Mouse (Mus musculus): Measurements from ENCODE around the gene F11r. TPM values are rescaled to one million over a fixed set of nuclear protein-coding genes. Genes with fewer than 3 reads are reported as not detected.

Gene F11r
- polyA plus RNA-seq (2015; fragmentation: Illumina TruSeq; extraction: RNeasy Lipid Tissue Mini Kit (QIAGEN cat#74804); ENCODE audit: insufficient read depth, low read depth, low replicate concordance) = 23.8 TPM

DNA sequence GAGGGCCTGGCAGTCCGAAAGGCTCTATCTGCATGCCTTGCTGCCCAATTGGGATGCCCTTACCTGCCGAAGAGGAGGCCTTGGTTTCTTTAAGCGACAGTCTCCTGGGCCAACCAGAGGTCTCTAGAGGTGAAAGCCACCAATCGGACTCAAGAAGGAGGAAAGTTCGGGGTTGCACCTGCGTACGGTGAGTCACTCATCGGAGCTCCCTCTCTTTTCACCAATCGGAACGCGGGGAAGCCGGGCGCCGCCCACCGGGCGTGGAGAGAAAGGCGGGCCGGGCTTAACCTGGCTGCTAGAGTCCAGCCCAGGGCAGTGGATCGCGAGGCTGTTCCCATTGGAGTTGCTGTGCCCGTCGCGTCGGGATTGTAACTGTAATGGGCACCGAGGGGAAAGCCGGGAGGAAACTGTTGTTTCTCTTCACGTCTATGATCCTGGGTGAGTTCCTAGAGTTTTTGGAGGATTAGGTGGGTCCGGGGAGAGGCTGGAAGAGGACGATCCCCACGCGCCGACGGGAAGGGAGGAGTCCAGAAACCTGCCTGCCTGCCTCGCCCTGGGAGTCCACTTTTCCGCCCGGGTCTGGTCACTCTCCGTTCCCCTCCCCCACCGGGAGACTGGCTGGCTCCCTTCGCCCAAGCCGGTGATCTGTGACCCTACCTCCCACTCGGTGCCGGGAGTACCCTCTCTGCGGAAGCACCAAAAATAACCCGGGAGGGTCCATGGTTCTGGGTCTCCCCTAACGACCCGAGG lies at the start of gene F11r:
Gene F11r, plus strand, starts transcription at position 272 of the 750 bp plus-strand sequence.

DNA sequence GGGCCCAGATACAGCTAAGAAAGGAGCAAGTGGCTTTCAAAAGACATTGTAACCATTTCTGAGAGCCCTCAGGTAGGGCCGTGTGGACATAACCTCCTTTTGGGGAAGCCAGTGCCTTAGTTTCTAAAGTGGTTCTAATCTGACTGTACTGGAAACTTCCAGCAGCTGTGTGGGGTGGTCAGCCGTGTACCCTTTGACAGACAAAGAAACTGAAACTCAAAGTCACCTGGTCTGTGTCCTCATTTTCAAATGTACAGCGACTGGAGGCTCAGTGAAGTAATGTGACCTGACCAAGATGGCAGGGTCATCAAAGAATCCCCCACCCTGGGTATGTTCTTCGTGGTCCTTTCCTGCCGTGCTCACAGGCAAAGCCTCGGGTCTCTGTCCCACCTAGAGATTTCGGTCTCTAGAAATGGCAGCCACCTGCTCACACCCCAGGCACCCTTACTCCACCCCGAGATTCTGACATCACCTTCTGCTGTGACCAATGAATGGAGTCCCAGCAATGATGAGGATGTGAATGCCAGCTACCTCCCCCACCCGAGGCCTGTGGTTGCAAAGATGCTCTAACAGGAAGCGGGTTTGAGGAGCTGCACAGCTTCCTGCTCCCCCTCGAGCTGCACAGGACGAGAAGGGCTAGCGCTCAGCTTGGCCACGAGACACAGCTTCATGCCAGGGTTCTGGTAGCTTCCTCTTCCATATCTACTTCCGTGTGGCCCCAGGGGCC lies 48.8 kb upstream of the F11r start, which contains the start of gene Arhgap30:
Gene Arhgap30, plus strand, starts transcription at position 579 of the 727 bp plus-strand sequence.

DNA sequence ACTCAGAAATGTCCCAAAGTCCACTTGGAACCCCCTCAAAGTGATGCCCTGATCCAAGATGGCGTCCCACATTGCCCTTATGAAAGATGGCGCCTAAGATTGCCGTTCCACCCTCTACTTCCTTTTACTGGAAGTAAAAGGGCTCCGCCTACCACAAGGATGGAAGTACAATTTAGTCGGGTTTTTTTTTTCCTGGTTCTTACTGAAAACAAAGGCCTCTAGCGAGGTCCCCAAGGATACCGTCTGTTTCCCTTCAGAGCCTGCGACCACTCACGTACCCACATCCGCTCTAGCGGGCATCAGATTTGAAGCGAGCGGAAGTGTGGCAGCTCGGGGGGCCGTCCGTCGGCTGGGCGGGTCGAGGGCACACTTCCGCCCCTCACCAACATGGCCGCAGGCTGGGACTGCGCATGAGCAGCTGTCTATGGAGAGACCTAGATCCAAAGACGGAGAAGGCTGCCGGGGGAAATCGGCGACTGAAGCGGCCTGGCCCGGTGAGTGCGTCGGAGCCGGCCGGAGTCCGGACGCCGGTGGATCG lies 26.3 kb upstream of the F11r start, which contains the start of gene Usf1:
Gene Usf1, plus strand, starts transcription at position 367 of the 538 bp plus-strand sequence.

DNA sequence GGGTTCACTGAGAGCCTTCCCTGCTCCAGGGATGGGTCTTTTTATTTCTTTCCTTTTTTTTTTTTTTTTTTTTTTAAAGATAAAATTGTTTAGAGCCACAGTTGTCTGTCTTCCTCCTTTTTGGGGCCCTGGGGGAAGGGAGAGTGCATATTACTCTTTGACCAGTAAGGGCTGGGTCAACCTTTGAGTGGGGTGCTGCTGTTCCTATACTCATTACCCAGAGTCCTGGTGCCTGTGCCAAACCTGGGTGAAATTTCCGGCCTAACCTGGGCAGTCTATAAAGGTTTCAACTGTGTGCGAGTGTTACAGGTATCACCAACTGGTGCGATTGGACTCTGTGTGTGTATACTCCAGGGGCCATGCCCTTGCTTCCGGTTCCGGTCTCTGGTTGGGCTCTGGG lies 18.7 kb upstream of the F11r start, which contains the start of gene Tstd1:
Gene Tstd1, plus strand, starts transcription at position 213 of the 400 bp plus-strand sequence.

DNA sequence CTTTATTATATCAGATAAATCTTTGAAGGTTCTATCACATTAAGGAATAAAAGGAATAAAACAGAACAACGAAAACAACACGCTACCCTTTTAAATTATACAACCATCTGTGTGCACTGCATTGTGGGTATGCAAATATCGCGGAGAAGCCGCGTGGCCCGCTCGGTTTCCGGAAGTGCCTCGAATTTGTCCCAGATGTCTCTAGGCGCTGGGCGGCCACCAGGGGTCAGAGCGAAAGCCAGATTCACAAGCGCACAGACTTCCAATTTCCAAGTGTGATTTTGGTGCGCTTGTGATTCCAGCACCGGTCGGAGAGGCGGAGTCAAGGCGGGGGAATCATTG lies 65.9 kb downstream of the F11r start, which contains the start of gene Alyref2:
Gene Alyref2, plus strand, starts transcription at position 229 of the 342 bp plus-strand sequence.

Other genes starting within 250 kb of the F11r start
- gene Pcp4l1, start 241.3 kb upstream of the F11r start, polyA plus RNA-seq (2015; fragmentation: Illumina TruSeq; extraction: RNeasy Lipid Tissue Mini Kit (QIAGEN cat#74804); ENCODE audit: insufficient read depth, low read depth, low replicate concordance) = 10.0 TPM
- not detected for gene Nr1i3, start 223.6 kb upstream of the F11r start, polyA plus RNA-seq (2015; fragmentation: Illumina TruSeq; extraction: RNeasy Lipid Tissue Mini Kit (QIAGEN cat#74804); ENCODE audit: insufficient read depth, low read depth, low replicate concordance)
- 19.5 TPM for gene Tomm40l, start 215.0 kb upstream of the F11r start, polyA plus RNA-seq (2015; fragmentation: Illumina TruSeq; extraction: RNeasy Lipid Tissue Mini Kit (QIAGEN cat#74804); ENCODE audit: insufficient read depth, low read depth, low replicate concordance)
- not detected for gene Apoa2, start 212.5 kb upstream of the F11r start, polyA plus RNA-seq (2015; fragmentation: Illumina TruSeq; extraction: RNeasy Lipid Tissue Mini Kit (QIAGEN cat#74804); ENCODE audit: insufficient read depth, low read depth, low replicate concordance)
- 14.0 TPM for gene Fcer1g, start 203.2 kb upstream of the F11r start, polyA plus RNA-seq (2015; fragmentation: Illumina TruSeq; extraction: RNeasy Lipid Tissue Mini Kit (QIAGEN cat#74804); ENCODE audit: insufficient read depth, low read depth, low replicate concordance)
- gene Adamts4, start 187.1 kb upstream of the F11r start, polyA plus RNA-seq (2015; fragmentation: Illumina TruSeq; extraction: RNeasy Lipid Tissue Mini Kit (QIAGEN cat#74804); ENCODE audit: insufficient read depth, low read depth, low replicate concordance) = 0.94 TPM
- 77.8 TPM for gene Ndufs2, start 186.1 kb upstream of the F11r start, polyA plus RNA-seq (2015; fragmentation: Illumina TruSeq; extraction: RNeasy Lipid Tissue Mini Kit (QIAGEN cat#74804); ENCODE audit: insufficient read depth, low read depth, low replicate concordance)
- 14.4 TPM for gene B4galt3, start 167.2 kb upstream of the F11r start, polyA plus RNA-seq (2015; fragmentation: Illumina TruSeq; extraction: RNeasy Lipid Tissue Mini Kit (QIAGEN cat#74804); ENCODE audit: insufficient read depth, low read depth, low replicate concordance)
- gene Ppox, start 156.3 kb upstream of the F11r start, polyA plus RNA-seq (2015; fragmentation: Illumina TruSeq; extraction: RNeasy Lipid Tissue Mini Kit (QIAGEN cat#74804); ENCODE audit: insufficient read depth, low read depth, low replicate concordance) = 18.2 TPM
- 16.4 TPM for gene Usp21, start 149.5 kb upstream of the F11r start, polyA plus RNA-seq (2015; fragmentation: Illumina TruSeq; extraction: RNeasy Lipid Tissue Mini Kit (QIAGEN cat#74804); ENCODE audit: insufficient read depth, low read depth, low replicate concordance)
- gene Ufc1, start 142.5 kb upstream of the F11r start, polyA plus RNA-seq (2015; fragmentation: Illumina TruSeq; extraction: RNeasy Lipid Tissue Mini Kit (QIAGEN cat#74804); ENCODE audit: insufficient read depth, low read depth, low replicate concordance) = 42.1 TPM
- gene Dedd, start 108.4 kb upstream of the F11r start, polyA plus RNA-seq (2015; fragmentation: Illumina TruSeq; extraction: RNeasy Lipid Tissue Mini Kit (QIAGEN cat#74804); ENCODE audit: insufficient read depth, low read depth, low replicate concordance) = 12.2 TPM
- gene Nit1, start 91.9 kb upstream of the F11r start, polyA plus RNA-seq (2015; fragmentation: Illumina TruSeq; extraction: RNeasy Lipid Tissue Mini Kit (QIAGEN cat#74804); ENCODE audit: insufficient read depth, low read depth, low replicate concordance) = 13.2 TPM
- 9.1 TPM for gene Pfdn2, start 91.9 kb upstream of the F11r start, polyA plus RNA-seq (2015; fragmentation: Illumina TruSeq; extraction: RNeasy Lipid Tissue Mini Kit (QIAGEN cat#74804); ENCODE audit: insufficient read depth, low read depth, low replicate concordance)
- gene Klhdc9, start 76.7 kb upstream of the F11r start, polyA plus RNA-seq (2015; fragmentation: Illumina TruSeq; extraction: RNeasy Lipid Tissue Mini Kit (QIAGEN cat#74804); ENCODE audit: insufficient read depth, low read depth, low replicate concordance) = not detected
- 0.87 TPM for gene Nectin4, start 67.4 kb upstream of the F11r start, polyA plus RNA-seq (2015; fragmentation: Illumina TruSeq; extraction: RNeasy Lipid Tissue Mini Kit (QIAGEN cat#74804); ENCODE audit: insufficient read depth, low read depth, low replicate concordance)
- 1.7 TPM for gene Arhgap30, start 48.6 kb upstream of the F11r start, polyA plus RNA-seq (2015; fragmentation: Illumina TruSeq; extraction: RNeasy Lipid Tissue Mini Kit (QIAGEN cat#74804); ENCODE audit: insufficient read depth, low read depth, low replicate concordance)
- 36.3 TPM for gene Usf1, start 26.2 kb upstream of the F11r start, polyA plus RNA-seq (2015; fragmentation: Illumina TruSeq; extraction: RNeasy Lipid Tissue Mini Kit (QIAGEN cat#74804); ENCODE audit: insufficient read depth, low read depth, low replicate concordance)
- gene Tstd1, start 18.7 kb upstream of the F11r start, polyA plus RNA-seq (2015; fragmentation: Illumina TruSeq; extraction: RNeasy Lipid Tissue Mini Kit (QIAGEN cat#74804); ENCODE audit: insufficient read depth, low read depth, low replicate concordance) = 12.7 TPM
- 1.1 TPM for gene Alyref2, start 65.9 kb downstream of the F11r start, polyA plus RNA-seq (2015; fragmentation: Illumina TruSeq; extraction: RNeasy Lipid Tissue Mini Kit (QIAGEN cat#74804); ENCODE audit: insufficient read depth, low read depth, low replicate concordance)
- not detected for gene Itln1, start 97.8 kb downstream of the F11r start, polyA plus RNA-seq (2015; fragmentation: Illumina TruSeq; extraction: RNeasy Lipid Tissue Mini Kit (QIAGEN cat#74804); ENCODE audit: insufficient read depth, low read depth, low replicate concordance)
- not detected for gene Cd244a, start 121.7 kb downstream of the F11r start, polyA plus RNA-seq (2015; fragmentation: Illumina TruSeq; extraction: RNeasy Lipid Tissue Mini Kit (QIAGEN cat#74804); ENCODE audit: insufficient read depth, low read depth, low replicate concordance)
- gene Ly9, start 169.9 kb downstream of the F11r start, polyA plus RNA-seq (2015; fragmentation: Illumina TruSeq; extraction: RNeasy Lipid Tissue Mini Kit (QIAGEN cat#74804); ENCODE audit: insufficient read depth, low read depth, low replicate concordance) = not detected
- gene Slamf7, start 215.5 kb downstream of the F11r start, polyA plus RNA-seq (2015; fragmentation: Illumina TruSeq; extraction: RNeasy Lipid Tissue Mini Kit (QIAGEN cat#74804); ENCODE audit: insufficient read depth, low read depth, low replicate concordance) = 1.6 TPM
- 1.9 TPM for gene Cd48, start 244.5 kb downstream of the F11r start, polyA plus RNA-seq (2015; fragmentation: Illumina TruSeq; extraction: RNeasy Lipid Tissue Mini Kit (QIAGEN cat#74804); ENCODE audit: insufficient read depth, low read depth, low replicate concordance)

Measured in pancreas, adult 10 weeks (tissue).